In the genomic region with DNA sequence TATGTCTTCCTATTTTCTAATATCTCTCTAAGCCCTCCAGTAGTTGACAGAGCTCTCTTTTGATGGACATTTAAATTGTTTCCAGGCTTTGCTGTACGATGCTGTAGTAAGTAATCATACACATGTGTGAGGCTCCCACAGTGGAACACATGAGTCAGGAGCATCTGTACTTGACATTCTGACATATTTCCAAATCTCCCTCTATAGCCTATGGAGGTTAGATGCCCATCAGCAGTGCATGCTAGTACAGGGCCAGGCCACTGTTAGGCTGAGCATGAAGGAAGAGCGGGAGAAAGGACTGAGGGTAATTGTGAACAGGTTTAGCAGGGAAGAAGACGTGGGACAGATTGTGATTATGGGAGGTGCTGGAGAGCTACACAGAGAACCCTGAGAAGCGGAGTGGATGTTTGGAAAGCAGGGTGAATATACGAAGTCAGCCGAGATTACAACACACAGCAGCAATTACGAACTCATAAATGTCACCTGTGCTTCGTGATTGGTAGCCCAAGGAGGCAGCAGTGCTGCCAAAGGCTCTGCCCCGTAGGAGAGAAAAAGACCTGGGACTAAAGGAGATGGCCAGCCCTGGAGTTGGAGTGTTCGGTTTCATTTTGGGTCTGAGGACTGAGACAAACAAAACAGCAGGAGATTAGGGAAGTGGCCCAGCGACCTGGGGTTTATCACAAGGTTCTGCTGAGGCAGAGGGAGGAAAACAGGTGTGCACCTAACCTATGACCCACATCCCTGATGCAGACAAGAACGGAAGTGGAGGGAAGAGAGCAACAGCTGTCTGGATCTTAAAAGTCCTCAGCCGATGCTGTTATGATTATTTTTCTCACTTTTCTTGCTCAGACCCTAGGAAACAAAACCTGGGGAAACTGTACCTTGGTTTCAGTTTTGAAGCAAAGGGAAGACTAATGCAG, we compare ENCODE assay signal across 19 mouse cellular contexts. TPM values are rescaled to one million over a fixed set of nuclear protein-coding genes. Genes with fewer than 3 reads are reported as not detected.
DNase-seq lines count a peak whose midpoint lies in the region; ATAC-seq and TF ChIP-seq lines count a peak whose summit lies in the region.
"Had no signal": no experiment of that assay in that cellular context is flagged by ENCODE, and none has a peak within 500 bp of the region (broad histone marks: within the 10 kb centered on the region; RNA-seq: fewer than 3 reads in every experiment).

No protein-coding gene starts in this region.

- H3K36me3 ChIP-seq in embryonic facial prominence, embryonic 14.5 days (ENCODE audit: control insufficient read depth, insufficient read depth, low read length), result 0 out of 2 replicates have a peak, but pooled peaks cover 3% of the 10 kb centered on the region
- no peaks in the 10 kb centered on the region; the same call in 1 of the 2 replicates for H3K36me3 ChIP-seq in limb, embryonic 11.5 days (ENCODE audit: control insufficient read depth, insufficient read depth, low read length)
- H3K36me3 ChIP-seq in thymus, adult 2 months (ENCODE audit: control insufficient read depth, insufficient read depth, low read length), result no peaks in the 10 kb centered on the region
- H3K36me3 ChIP-seq in kidney, embryonic 16.5 days (ENCODE audit: insufficient read depth, low read length), result no peaks in the 10 kb centered on the region
- no peaks in the 10 kb centered on the region for H3K36me3 ChIP-seq in forebrain, postnatal 0 days (ENCODE audit: insufficient read depth)
- H3K36me3 ChIP-seq: forebrain, embryonic 10.5 days; heart, embryonic 15.5 days had no signal

- peak; percentile 37; the same call in 1 of the 2 replicates for ATAC-seq in embryonic facial prominence, embryonic 14.5 days (ENCODE audit: low read depth)
- ATAC-seq in limb, embryonic 11.5 days (ENCODE audit: insufficient number of reproducible peaks, low FRiP score, low TSS enrichment, low read depth), result peak; percentile 66
- ATAC-seq in kidney, embryonic 16.5 days (ENCODE audit: low FRiP score, low TSS enrichment), result no peak
- ATAC-seq in forebrain, postnatal 0 days, result no peak
- ATAC-seq: midbrain, embryonic 16.5 days had no signal

- no peaks in the 10 kb centered on the region for H3K27me3 ChIP-seq in embryonic facial prominence, embryonic 14.5 days (replicated peaks; ENCODE audit: control insufficient read depth, insufficient read depth, low read length)
- H3K27me3 ChIP-seq in limb, embryonic 11.5 days (ENCODE audit: control insufficient read depth, insufficient read depth, low read length), result no peaks in the 10 kb centered on the region
- no peaks in the 10 kb centered on the region for H3K27me3 ChIP-seq in thymus, adult 2 months (ENCODE audit: control insufficient read depth, insufficient read depth, low read length)
- no peaks in the 10 kb centered on the region for H3K27me3 ChIP-seq in kidney, embryonic 16.5 days (ENCODE audit: insufficient read depth, low read length)
- H3K27me3 ChIP-seq in forebrain, postnatal 0 days (ENCODE audit: insufficient read depth, low read length), result no peaks in the 10 kb centered on the region
- H3K27me3 ChIP-seq: heart, embryonic 15.5 days had no signal

- TF ChIP-seq POLR2A in thymus, adult 2 months (IDR thresholded peaks at IDR 0.05; ENCODE audit: control insufficient read depth, extremely low read depth, insufficient read depth, low read length, poor library complexity), result no peak

- H3K9ac ChIP-seq in embryonic facial prominence, embryonic 14.5 days (ENCODE audit: low read depth, low read length), result no peak overlapping the region
- no peak overlapping the region for H3K9ac ChIP-seq in limb, embryonic 11.5 days (ENCODE audit: low read length)
- no peak overlapping the region for H3K9ac ChIP-seq in kidney, embryonic 16.5 days (replicated peaks; ENCODE audit: low read length)
- H3K9ac ChIP-seq in forebrain, postnatal 0 days, result no peak overlapping the region
- H3K9ac ChIP-seq: heart, embryonic 15.5 days had no signal

- H3K4me3 ChIP-seq in embryonic facial prominence, embryonic 14.5 days (ENCODE audit: low read depth, low read length), result no peak overlapping the region
- no peak overlapping the region for H3K4me3 ChIP-seq in limb, embryonic 11.5 days (ENCODE audit: low read depth, low read length)
- no peak overlapping the region for H3K4me3 ChIP-seq in thymus, adult 2 months (ENCODE audit: control insufficient read depth, insufficient read depth, low read length)
- H3K4me3 ChIP-seq in kidney, embryonic 16.5 days (ENCODE audit: low read length), result no peak overlapping the region
- H3K4me3 ChIP-seq in forebrain, postnatal 0 days (ENCODE audit: low read depth, low read length), result no peak overlapping the region
- H3K4me3 ChIP-seq: forebrain, embryonic 10.5 days; heart, embryonic 15.5 days; layer of hippocampus, adult 2 months had no signal

- H3K4me1 ChIP-seq in embryonic facial prominence, embryonic 14.5 days (ENCODE audit: control insufficient read depth, insufficient read depth, low read length), result peaks cover 11% of the 10 kb centered on the region
- H3K4me1 ChIP-seq in limb, embryonic 11.5 days (ENCODE audit: control insufficient read depth, insufficient read depth, low read length), result peaks cover 16% of the 10 kb centered on the region
- peaks cover 45% of the 10 kb centered on the region for H3K4me1 ChIP-seq in thymus, adult 2 months (replicated peaks; ENCODE audit: control insufficient read depth, insufficient read depth, low read length)
- H3K4me1 ChIP-seq in kidney, embryonic 16.5 days (ENCODE audit: insufficient read depth, low read length), result peaks cover 12% of the 10 kb centered on the region
- no peaks in the 10 kb centered on the region for H3K4me1 ChIP-seq in forebrain, postnatal 0 days (ENCODE audit: insufficient read depth)

- WGBS in embryonic facial prominence, embryonic 14.5 days, result 34% methylated on average over 13 of the region's 13 CpGs
- WGBS in limb, embryonic 11.5 days, result 24% methylated on average over 13 of the region's 13 CpGs
- WGBS in thymus, adult 2 months, result 59% methylated on average over 13 of the region's 13 CpGs
- WGBS in kidney, embryonic 16.5 days, result 35% methylated on average over 13 of the region's 13 CpGs
- 75% methylated on average over 13 of the region's 13 CpGs for WGBS in forebrain, postnatal 0 days

- no peak overlapping the region for H3K4me2 ChIP-seq in embryonic facial prominence, embryonic 14.5 days (ENCODE audit: low read depth, low read length)
- no peak overlapping the region; the same call in 1 of the 2 replicates for H3K4me2 ChIP-seq in limb, embryonic 11.5 days (ENCODE audit: low read depth, severe bottlenecking)
- H3K4me2 ChIP-seq in kidney, embryonic 16.5 days (replicated peaks; ENCODE audit: low read depth, low read length), result no peak overlapping the region
- no peak overlapping the region for H3K4me2 ChIP-seq in forebrain, postnatal 0 days (ENCODE audit: low read depth)
- H3K4me2 ChIP-seq: heart, embryonic 15.5 days; liver, embryonic 11.5 days had no signal

- no peaks in the 10 kb centered on the region for H3K9me3 ChIP-seq in embryonic facial prominence, embryonic 14.5 days (ENCODE audit: control insufficient read depth, low read length)
- H3K9me3 ChIP-seq in limb, embryonic 11.5 days (ENCODE audit: control insufficient read depth, low read length), result no peaks in the 10 kb centered on the region
- no peaks in the 10 kb centered on the region for H3K9me3 ChIP-seq in kidney, embryonic 16.5 days (ENCODE audit: low read length)
- H3K9me3 ChIP-seq in forebrain, postnatal 0 days (ENCODE audit: low read length), result no peaks in the 10 kb centered on the region
- H3K9me3 ChIP-seq: forebrain, embryonic 10.5 days; heart, embryonic 15.5 days had no signal

- TF ChIP-seq CTCF in thymus, adult 2 months (IDR thresholded peaks at IDR 0.05; ENCODE audit: borderline replicate concordance, control insufficient read depth, extremely low read depth, insufficient read depth, low read length, poor library complexity), result no peak
- no peak for TF ChIP-seq CTCF in forebrain, postnatal 0 days (IDR thresholded peaks at IDR 0.05; ENCODE audit: low read depth)

- peak; percentile 3 for DNase-seq in NIH3T3 (ENCODE audit: low read depth)
- peak; percentile 63 for DNase-seq in embryonic facial prominence, embryonic 14.5 days (ENCODE audit: low spot score)
- DNase-seq in limb, embryonic 11.5 days (ENCODE audit: low spot score), result no peak
- peak; percentile 55 for DNase-seq in thymus, adult 2 months
- no peak for DNase-seq in cerebellum, adult 9-10 months
- no peak for DNase-seq in adrenal gland, adult 8-10 months
- no peak for DNase-seq in forebrain, postnatal 0 days
- DNase-seq: adrenal gland, postnatal 10 days; gastrocnemius, postnatal 10 days; right cerebral cortex, postnatal 14 days had no signal

- H3K27ac ChIP-seq in embryonic facial prominence, embryonic 14.5 days (replicated peaks; ENCODE audit: low read depth, low read length), result peak overlapping the region; percentile 39
- peak overlapping the region; percentile 54 for H3K27ac ChIP-seq in limb, embryonic 11.5 days (replicated peaks; ENCODE audit: low read depth, low read length)
- H3K27ac ChIP-seq in thymus, adult 2 months (ENCODE audit: control insufficient read depth, insufficient read depth, low read length), result peak overlapping the region; percentile 81
- H3K27ac ChIP-seq in kidney, embryonic 16.5 days (ENCODE audit: low read length), result no peak overlapping the region
- no peak overlapping the region for H3K27ac ChIP-seq in forebrain, postnatal 0 days (ENCODE audit: low read depth, low read length)
- H3K27ac ChIP-seq: forebrain, embryonic 10.5 days; heart, embryonic 15.5 days; layer of hippocampus, adult 2 months; macrophage had no signal

RNA-seq across cellular contexts. Expression of gene Cyb5r2, which starts 55.1 kb away (rescaled TPM):
- 0.33 and 0.60 TPM in 2 replicates for polyA plus RNA-seq in embryonic facial prominence, embryonic 14.5 days (2014; fragmentation: Nextera tagmentation; extraction: Ambion mirVana)
- 0.47 and 0.92 TPM in 2 replicates for polyA plus RNA-seq in limb, embryonic 11.5 days (2014; fragmentation: Nextera tagmentation; extraction: Ambion mirVana)
- polyA plus RNA-seq in thymus, adult 2 months (2012; rRNA removed), result 0.13 and 0.32 TPM in 2 replicates
- polyA plus RNA-seq in kidney, embryonic 16.5 days (2015; fragmentation: Nextera tagmentation; extraction: Ambion mirVana), result 0.14 and 0.22 TPM in 2 replicates
- total RNA-seq in adrenal gland, adult 8-10 months (2022), result not detected
- 0.15 TPM in 1 of 2 replicates, not detected in the other for total RNA-seq in forebrain, postnatal 0 days (2014; rRNA removed)
- polyA plus RNA-seq in forebrain, postnatal 0 days (2015; fragmentation: Nextera tagmentation; extraction: Ambion mirVana), result 0.18 TPM in 1 of 2 replicates, not detected in the other
- total RNA-seq: adrenal gland, postnatal 10 days; common myeloid progenitor, adult 5-6 weeks; neutrophil, adult 5-6 weeks had no signal
- polyA plus RNA-seq: macrophage; midbrain, embryonic 16.5 days had no signal

Comparison
In these comparisons a context has a peak if more than half of its experiments do, and no peak if none do; other contexts are left out.
1. DNase-seq: peak in NIH3T3 (single experiment), embryonic facial prominence, embryonic 14.5 days (single experiment) and thymus, adult 2 months (single experiment); none in limb, embryonic 11.5 days (single experiment), cerebellum, adult 9-10 months (single experiment), adrenal gland, adult 8-10 months (single experiment) and forebrain, postnatal 0 days (single experiment).
2. ATAC-seq: peak in embryonic facial prominence, embryonic 14.5 days (single experiment) and limb, embryonic 11.5 days (single experiment); none in kidney, embryonic 16.5 days (single experiment) and forebrain, postnatal 0 days (single experiment).
3. H3K27ac ChIP-seq: peak in embryonic facial prominence, embryonic 14.5 days (single experiment), limb, embryonic 11.5 days (single experiment) and thymus, adult 2 months (single experiment); none in kidney, embryonic 16.5 days (single experiment) and forebrain, postnatal 0 days (single experiment).